Mouse (Mus musculus) embryonic facial prominence, embryonic 11.5 days (tissue): ENCODE results near the gene Kmt5b. TPM values are rescaled to one million over a fixed set of nuclear protein-coding genes. Genes with fewer than 3 reads are reported as not detected.

Source experiments
- ATAC-seq: fragments of 200-750 bp; cut with Nextera tagmentation; replicated peaks from 2 replicates; pipeline ENCODE4 v1.8.0; 2017; ENCODE audit warnings: low read depth; ENCODE audit not compliant: insufficient number of reproducible peaks, low FRiP score, low TSS enrichment
- DNase-seq: peaks from one replicate; pipeline ENCODE4 v3.0.0-alpha.2; 2015; ENCODE audit warnings: low spot score
- H3K27ac ChIP-seq: fragments of 300-500 bp; sonication (generic); replicated peaks from 2 replicates; pipeline ENCODE4 v1.5.1; 2014; ENCODE audit warnings: mild to moderate bottlenecking, low read depth, low read length, control low read depth
- H3K27me3 ChIP-seq: fragments of 300-500 bp; sonication (generic); 2 replicates; pipeline ENCODE4 v1.6.1; 2014; ENCODE audit warnings: mild to moderate bottlenecking, low read length, moderate library complexity, mixed read lengths; ENCODE audit not compliant: control insufficient read depth, insufficient read depth
- H3K36me3 ChIP-seq: fragments of 300-500 bp; sonication (generic); replicated peaks from 2 replicates; pipeline ENCODE4 v1.6.1; 2014; ENCODE audit warnings: low read depth, mild to moderate bottlenecking, low read length, moderate library complexity, mixed read lengths; ENCODE audit not compliant: control insufficient read depth, insufficient read depth
- H3K4me1 ChIP-seq: fragments of 300-500 bp; sonication (generic); 2 replicates; pipeline ENCODE4 v1.6.1; 2014; ENCODE audit warnings: low read length, mixed read lengths; ENCODE audit not compliant: control insufficient read depth, insufficient read depth
- H3K4me2 ChIP-seq: fragments of 300-500 bp; sonication (generic); 2 replicates; pipeline ENCODE4 v1.6.1; 2014; ENCODE audit warnings: low read depth, mild to moderate bottlenecking, control low read depth, low read length, moderate library complexity
- H3K4me3 ChIP-seq: fragments of 300-500 bp; sonication (generic); 2 replicates; pipeline ENCODE4 v1.5.1; 2014; ENCODE audit warnings: low read depth, low read length, control low read depth
- H3K9ac ChIP-seq: fragments of 300-500 bp; sonication (generic); replicated peaks from 2 replicates; pipeline ENCODE4 v1.6.1; 2014; ENCODE audit warnings: mild to moderate bottlenecking, control low read depth, low read length
- H3K9me3 ChIP-seq: fragments of 300-500 bp; sonication (generic); replicated peaks from 2 replicates; pipeline ENCODE4 v1.6.1; 2016; ENCODE audit warnings: mild to moderate bottlenecking, low read length, inconsistent platforms, mixed read lengths; ENCODE audit not compliant: control insufficient read depth
- WGBS: fragments of 180-500 bp; shearing (Covaris S2); extraction: QIAGEN DNeasy Blood & Tissue Kit; methylation state at CpG from one replicate; pipeline ENCODE4 v1.1.7; 2014; 5-methylcytosine and 5-hydroxymethylcytosine counted together
- polyA plus RNA-seq: library from polyadenylated mRNA; unstranded; fragments of >200 nt; fragmentation: Nextera tagmentation; extraction: Ambion mirVana; gene quantifications from 2 replicates; pipeline ENCODE4 v1.2.1, GENCODE M21; 2014

The Kmt5b gene
- polyA plus RNA-seq, 1 experiment from 2014 or later = 30.8 TPM

GRCm38 (mm10) chr19:3730781-3731646, 36.2 kb upstream of the Kmt5b start:
- Histone ChIP-seq H3K36me3 (no peaks in the 10 kb centered on the region), H3K27ac (no peak overlapping the region), H3K4me1 (no peaks in the 10 kb centered on the region), H3K9me3 (no peaks in the 10 kb centered on the region), H3K4me2 (no peak overlapping the region), H3K27me3 (no peaks in the 10 kb centered on the region), H3K4me3 (no peak overlapping the region), H3K9ac (no peak overlapping the region)
- ATAC-seq (no peak), DNase-seq (no peak)
- WGBS = 83% methylated on average over 7 of the region's 7 CpGs

- H3K36me3 ChIP-seq = no peaks in the 10 kb centered on the region
- no peak overlapping the region for H3K4me2 ChIP-seq
- WGBS = 96% methylated on average over 3 of the region's 3 CpGs
- H3K4me3 ChIP-seq = no peak overlapping the region
- ATAC-seq (no peak), DNase-seq (no peak)
- no peaks in the 10 kb centered on the region for H3K27me3 ChIP-seq
- H3K27ac ChIP-seq = no peak overlapping the region
- H3K9me3 ChIP-seq = no peaks in the 10 kb centered on the region
- H3K9ac ChIP-seq = no peak overlapping the region
- H3K4me1 ChIP-seq = no peaks in the 10 kb centered on the region
Observed at GRCm38 (mm10) chr19:3736001-3736400, 31.2 kb upstream of the Kmt5b start.

- no peak overlapping the region for H3K4me2 ChIP-seq
- no peak overlapping the region for H3K4me3 ChIP-seq
- ATAC-seq (no peak), DNase-seq (no peak)
- H3K36me3 ChIP-seq = no peaks in the 10 kb centered on the region
- no peaks in the 10 kb centered on the region for H3K9me3 ChIP-seq
- H3K9ac ChIP-seq = no peak overlapping the region
- no peak overlapping the region for H3K27ac ChIP-seq
- 86% methylated on average over 7 of the region's 7 CpGs for WGBS
- H3K4me1 ChIP-seq = no peaks in the 10 kb centered on the region
- H3K27me3 ChIP-seq = no peaks in the 10 kb centered on the region
Observed at GRCm38 (mm10) chr19:3739650-3740049, 27.6 kb upstream of the Kmt5b start.

GRCm38 (mm10) chr19:3742716-3743115, 24.5 kb upstream of the Kmt5b start:
- H3K4me2 ChIP-seq = no peak overlapping the region
- H3K9ac ChIP-seq = no peak overlapping the region
- ATAC-seq = no peak
- no peaks in the 10 kb centered on the region for H3K9me3 ChIP-seq
- no peaks in the 10 kb centered on the region for H3K27me3 ChIP-seq
- DNase-seq = no peak
- no peak overlapping the region for H3K4me3 ChIP-seq
- H3K27ac ChIP-seq = no peak overlapping the region
- H3K36me3 ChIP-seq = no peaks in the 10 kb centered on the region
- no peaks in the 10 kb centered on the region for H3K4me1 ChIP-seq
- 54% methylated on average over 4 of the region's 4 CpGs for WGBS

- no peaks in the 10 kb centered on the region for H3K9me3 ChIP-seq
- no peaks in the 10 kb centered on the region for H3K4me1 ChIP-seq
- WGBS = 88% methylated on average over 7 of the region's 7 CpGs
- DNase-seq (peak; percentile 5), ATAC-seq (no peak)
- no peak overlapping the region for H3K4me3 ChIP-seq
- no peak overlapping the region for H3K27ac ChIP-seq
- H3K4me2 ChIP-seq = no peak overlapping the region
- no peaks in the 10 kb centered on the region for H3K36me3 ChIP-seq
- H3K27me3 ChIP-seq = no peaks in the 10 kb centered on the region
- no peak overlapping the region; the same call in 1 of the 2 replicates for H3K9ac ChIP-seq
Observed at GRCm38 (mm10) chr19:3743362-3743761, 23.9 kb upstream of the Kmt5b start.

- ATAC-seq (peak; percentile 72; the same call in 1 of the 2 replicates), DNase-seq (peak; percentile 74)
- 4% methylated on average over 13 of the region's 13 CpGs for WGBS
- Histone ChIP-seq H3K9me3 (no peaks in the 10 kb centered on the region), H3K4me1 (no peaks in the 10 kb centered on the region), H3K27ac (0 out of 2 replicates have a peak overlapping the region, but pooled peaks have one; percentile 6), H3K9ac (peak overlapping the region; percentile 70), H3K27me3 (no peaks in the 10 kb centered on the region), H3K4me3 (peak overlapping the region; percentile 44), H3K4me2 (peak overlapping the region; percentile 58), H3K36me3 (no peaks in the 10 kb centered on the region)
Observed at GRCm38 (mm10) chr19:3743851-3744512, 23.2 kb upstream of the Kmt5b start.

GRCm38 (mm10) chr19:3752621-3753239, 14.5 kb upstream of the Kmt5b start:
- no peak overlapping the region for H3K4me2 ChIP-seq
- no peaks in the 10 kb centered on the region for H3K9me3 ChIP-seq
- H3K27ac ChIP-seq = no peak overlapping the region
- DNase-seq (no peak), ATAC-seq (no peak)
- H3K4me1 ChIP-seq = no peaks in the 10 kb centered on the region
- H3K36me3 ChIP-seq = no peaks in the 10 kb centered on the region
- H3K9ac ChIP-seq = no peak overlapping the region
- no peak overlapping the region for H3K4me3 ChIP-seq
- WGBS = 63% methylated on average over 8 of the region's 8 CpGs
- no peaks in the 10 kb centered on the region for H3K27me3 ChIP-seq

- H3K4me3 ChIP-seq = no peak overlapping the region
- H3K4me2 ChIP-seq = no peak overlapping the region
- no peaks in the 10 kb centered on the region for H3K9me3 ChIP-seq
- ATAC-seq (no peak), DNase-seq (no peak)
- no peaks in the 10 kb centered on the region for H3K27me3 ChIP-seq
- H3K9ac ChIP-seq = no peak overlapping the region
- 89% methylated on average over 1 of the region's 1 CpGs for WGBS
- no peak overlapping the region for H3K27ac ChIP-seq
- no peaks in the 10 kb centered on the region for H3K36me3 ChIP-seq
- no peaks in the 10 kb centered on the region for H3K4me1 ChIP-seq
Observed at GRCm38 (mm10) chr19:3753240-3753633, 14.0 kb upstream of the Kmt5b start.
